Mouse (Mus musculus) E14TG2a.4 (cell line): ENCODE measurements around the gene Rhbdf1.
A peak's percentile ranks its signal among the peaks of the same experiment; 100 is the strongest.

ENCODE experiments used
- H3K27me3 ChIP-seq: 2 replicates; pipeline ENCODE4 v1.6.1; 2014; ENCODE audit warnings: low read length, control low read depth; ENCODE audit not compliant: insufficient read depth
- H3K36me3 ChIP-seq: 2 replicates; pipeline ENCODE4 v1.6.1; 2014; ENCODE audit warnings: low read length, control low read depth; ENCODE audit not compliant: insufficient read depth
- H3K4me1 ChIP-seq: replicated peaks from 2 replicates; pipeline ENCODE4 v1.6.1; 2014; ENCODE audit warnings: low read depth, low read length, control low read depth
- H3K4me3 ChIP-seq: replicated peaks from 2 replicates; pipeline ENCODE4 v1.5.1; 2014; ENCODE audit warnings: mild to moderate bottlenecking, low read length
- H3K9me3 ChIP-seq: 2 replicates; pipeline ENCODE4 v1.6.1; 2014; ENCODE audit warnings: low read length, control low read depth
- CTCF ChIP-seq: conservative IDR thresholded peaks from 2 replicates; pipeline ENCODE4 v1.5.1; 2014; ENCODE audit warnings: low read length
- NANOG ChIP-seq: IDR thresholded peaks from 2 replicates; pipeline ENCODE4 v1.6.1; 2014; ENCODE audit warnings: borderline replicate concordance, low read length, mixed read lengths
- POU5F1 ChIP-seq: IDR thresholded peaks from 2 replicates; pipeline ENCODE4 v1.6.1; 2014; ENCODE audit warnings: low read length, borderline replicate concordance

Rhbdf1 gene

DNA sequence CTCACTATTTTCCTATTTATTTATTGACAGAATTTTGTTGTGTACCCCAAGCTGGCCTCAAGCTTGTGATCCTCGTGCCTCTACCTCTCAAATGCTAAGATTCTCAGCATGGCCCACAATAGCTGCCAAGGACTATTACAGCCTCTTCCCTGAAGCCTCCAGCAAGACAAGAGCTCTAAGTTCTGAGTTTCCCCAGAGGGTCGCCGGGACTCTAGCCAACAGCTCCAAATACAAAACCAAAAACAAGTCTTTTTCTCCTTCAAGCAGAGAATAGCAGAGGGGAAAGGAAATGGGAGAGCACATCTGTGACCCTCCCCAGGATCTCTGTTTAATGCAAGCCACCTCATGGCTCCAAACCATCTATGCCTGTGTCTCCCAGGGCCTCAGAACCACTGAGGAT lies 22.0 kb upstream of the Rhbdf1 start:
- Histone ChIP-seq H3K27me3 (no peaks in the 10 kb centered on the region), H3K9me3 (no peaks in the 10 kb centered on the region), H3K4me3 (no peak overlapping the region), H3K36me3 (peaks cover 81% of the 10 kb centered on the region), H3K4me1 (peaks cover 19% of the 10 kb centered on the region)
- TF ChIP-seq POU5F1 (no peak), CTCF (no peak), NANOG (no peak)

DNA sequence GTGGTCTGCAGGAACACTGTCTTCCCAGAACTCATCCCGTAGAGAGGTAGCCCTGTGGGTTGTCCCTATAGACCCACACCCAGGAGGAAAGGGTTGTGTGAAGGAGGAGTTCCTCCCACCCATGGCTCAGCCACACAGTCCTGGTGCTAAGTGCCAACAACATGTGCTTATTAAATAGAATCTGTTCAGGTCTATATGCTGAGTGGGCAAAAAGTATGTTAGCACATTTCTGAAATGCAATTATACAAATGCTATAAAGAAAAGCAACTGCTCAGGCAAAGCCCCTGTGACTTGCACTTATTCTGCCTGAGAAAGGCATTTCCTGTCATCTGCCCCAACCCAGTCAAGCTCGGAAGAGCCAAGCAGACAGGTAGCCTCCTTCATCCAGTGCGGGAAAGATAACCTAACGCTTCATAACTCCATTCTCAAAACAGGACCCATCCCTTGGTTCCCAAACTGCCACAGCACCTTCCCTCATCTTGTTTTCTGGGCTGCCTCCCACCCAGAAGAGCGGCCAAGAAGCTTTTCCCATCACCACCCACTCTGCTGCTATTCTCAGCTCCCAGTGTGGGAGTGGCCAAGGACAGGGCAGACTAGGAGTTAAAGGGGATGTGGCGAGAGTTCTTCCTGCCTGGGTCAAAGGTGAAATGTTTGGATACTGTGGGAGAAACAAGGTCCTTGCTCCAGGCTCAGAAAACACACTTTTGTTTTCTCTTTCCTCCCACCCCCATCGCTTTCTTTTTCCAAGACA lies 21.3 kb upstream of the Rhbdf1 start:
- H3K4me3 ChIP-seq: 0 out of 2 replicates have a peak overlapping the region, but pooled peaks have one; percentile 1
- H3K9me3 ChIP-seq: no peaks in the 10 kb centered on the region
- TF ChIP-seq POU5F1 (no peak), CTCF (no peak), NANOG (no peak)
- H3K27me3 ChIP-seq: no peaks in the 10 kb centered on the region
- H3K36me3 ChIP-seq: peaks cover 79% of the 10 kb centered on the region
- H3K4me1 ChIP-seq: peaks cover 19% of the 10 kb centered on the region

DNA sequence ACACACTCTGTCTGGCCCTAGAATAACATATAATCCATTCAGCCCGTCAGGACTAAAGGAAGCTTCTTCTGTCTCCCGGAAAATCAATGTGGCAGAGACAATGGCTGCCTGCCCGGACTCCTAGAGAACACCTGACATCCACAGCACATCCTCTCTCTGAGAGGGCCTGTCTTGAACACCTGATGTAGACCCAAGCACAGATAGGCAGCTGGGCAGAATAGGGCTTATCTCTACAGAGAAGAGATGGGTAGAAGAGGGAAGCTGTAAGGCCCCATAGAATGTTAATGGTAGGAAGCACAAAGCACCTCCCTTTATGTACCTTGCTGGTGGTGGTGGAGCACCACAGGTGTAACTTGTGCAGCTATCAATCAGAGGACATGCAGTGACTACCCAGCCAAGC lies 20.1 kb upstream of the Rhbdf1 start:
- Histone ChIP-seq H3K4me1 (peaks cover 23% of the 10 kb centered on the region), H3K9me3 (no peaks in the 10 kb centered on the region), H3K36me3 (peaks cover 78% of the 10 kb centered on the region), H3K27me3 (no peaks in the 10 kb centered on the region), H3K4me3 (no peak overlapping the region)
- TF ChIP-seq NANOG (no peak), CTCF (no peak), POU5F1 (no peak)

DNA sequence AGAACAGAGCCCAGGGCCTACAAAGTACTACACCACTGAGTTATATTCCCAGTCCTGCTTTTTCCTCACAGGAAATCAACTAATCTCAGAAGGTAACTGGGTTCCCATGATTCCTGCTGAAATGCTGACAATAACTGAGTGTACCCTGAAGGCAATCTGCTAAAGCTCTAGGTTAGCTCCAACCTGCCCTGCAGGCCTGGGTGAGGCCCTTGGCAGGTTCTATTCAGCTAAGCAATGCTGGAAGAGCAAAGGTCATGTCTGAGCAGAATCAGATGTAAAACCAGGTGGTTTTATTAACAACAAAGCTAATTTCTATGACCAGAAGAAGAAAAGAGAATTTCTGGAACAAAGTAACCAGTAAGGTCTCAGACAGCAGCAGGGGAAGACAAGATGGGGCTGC lies 19.3 kb upstream of the Rhbdf1 start:
- Histone ChIP-seq H3K4me3 (no peak overlapping the region), H3K27me3 (no peaks in the 10 kb centered on the region), H3K4me1 (peaks cover 23% of the 10 kb centered on the region), H3K36me3 (peaks cover 78% of the 10 kb centered on the region), H3K9me3 (no peaks in the 10 kb centered on the region)
- TF ChIP-seq POU5F1: no peak
- no peak for TF ChIP-seq NANOG
- no peak for TF ChIP-seq CTCF

DNA sequence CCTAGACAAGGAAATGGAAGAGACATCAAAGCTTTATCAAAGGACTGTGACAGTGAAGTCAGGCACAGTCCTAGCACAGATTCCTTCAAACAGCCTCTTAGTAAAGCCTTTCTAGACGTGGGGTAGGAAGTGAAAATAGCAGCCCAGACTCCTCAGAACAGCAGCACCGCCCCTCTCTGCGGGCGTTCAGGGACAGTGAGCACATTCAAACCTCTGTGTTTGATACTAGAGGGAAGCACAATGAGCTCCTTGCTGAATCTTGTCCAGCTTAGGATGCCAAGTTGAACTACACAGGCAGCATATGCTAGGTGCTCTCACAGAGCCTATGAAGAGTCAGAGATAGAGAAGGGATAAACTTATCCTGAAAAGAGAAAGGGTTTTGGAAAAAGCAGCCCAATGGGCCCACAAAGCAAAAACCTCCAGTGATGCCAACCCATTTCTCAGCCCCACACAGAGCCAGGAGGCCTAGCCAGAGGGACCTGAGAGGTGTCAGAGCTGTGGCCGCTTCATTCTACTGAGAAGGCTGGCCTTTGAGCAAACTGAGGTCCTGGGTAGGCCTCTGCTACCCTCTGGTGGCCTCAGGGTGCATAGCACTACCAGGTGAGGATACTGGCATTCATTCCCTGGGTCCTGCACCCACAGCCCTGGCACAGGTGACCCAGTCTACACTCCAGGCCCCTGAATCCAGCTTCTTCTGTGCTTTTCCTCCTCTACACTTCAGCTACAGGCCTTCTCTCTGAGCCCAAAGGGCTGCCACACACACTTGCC lies 16.2 kb upstream of the Rhbdf1 start:
- no peak overlapping the region for H3K4me3 ChIP-seq
- peaks cover 12% of the 10 kb centered on the region for H3K4me1 ChIP-seq
- no peaks in the 10 kb centered on the region for H3K9me3 ChIP-seq
- H3K27me3 ChIP-seq: no peaks in the 10 kb centered on the region
- TF ChIP-seq POU5F1 (no peak), CTCF (peak; percentile 94), NANOG (no peak)
- H3K36me3 ChIP-seq: peaks cover 90% of the 10 kb centered on the region

DNA sequence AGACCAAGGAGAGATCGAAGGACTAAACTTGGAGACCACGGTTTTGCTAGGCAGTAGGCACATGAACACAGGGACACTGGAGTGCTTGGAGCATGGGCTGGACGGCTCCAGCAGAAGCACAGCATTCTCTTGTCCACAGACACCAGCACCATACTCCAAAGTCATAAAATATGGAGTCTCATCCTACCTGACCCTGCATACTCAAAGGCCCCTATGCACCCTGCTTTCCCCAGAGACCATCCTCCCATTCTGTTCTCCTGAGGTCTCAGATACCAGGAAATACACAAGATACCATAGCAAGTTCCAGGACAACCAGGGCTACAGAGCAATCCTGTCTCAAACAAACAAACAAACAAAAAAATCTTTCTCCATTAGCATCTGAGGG lies 15.3 kb upstream of the Rhbdf1 start:
- Histone ChIP-seq H3K4me3 (no peak overlapping the region), H3K27me3 (no peaks in the 10 kb centered on the region), H3K4me1 (peaks cover 13% of the 10 kb centered on the region), H3K36me3 (peaks cover 91% of the 10 kb centered on the region), H3K9me3 (no peaks in the 10 kb centered on the region)
- no peak for TF ChIP-seq NANOG
- TF ChIP-seq POU5F1: no peak
- no peak for TF ChIP-seq CTCF

DNA sequence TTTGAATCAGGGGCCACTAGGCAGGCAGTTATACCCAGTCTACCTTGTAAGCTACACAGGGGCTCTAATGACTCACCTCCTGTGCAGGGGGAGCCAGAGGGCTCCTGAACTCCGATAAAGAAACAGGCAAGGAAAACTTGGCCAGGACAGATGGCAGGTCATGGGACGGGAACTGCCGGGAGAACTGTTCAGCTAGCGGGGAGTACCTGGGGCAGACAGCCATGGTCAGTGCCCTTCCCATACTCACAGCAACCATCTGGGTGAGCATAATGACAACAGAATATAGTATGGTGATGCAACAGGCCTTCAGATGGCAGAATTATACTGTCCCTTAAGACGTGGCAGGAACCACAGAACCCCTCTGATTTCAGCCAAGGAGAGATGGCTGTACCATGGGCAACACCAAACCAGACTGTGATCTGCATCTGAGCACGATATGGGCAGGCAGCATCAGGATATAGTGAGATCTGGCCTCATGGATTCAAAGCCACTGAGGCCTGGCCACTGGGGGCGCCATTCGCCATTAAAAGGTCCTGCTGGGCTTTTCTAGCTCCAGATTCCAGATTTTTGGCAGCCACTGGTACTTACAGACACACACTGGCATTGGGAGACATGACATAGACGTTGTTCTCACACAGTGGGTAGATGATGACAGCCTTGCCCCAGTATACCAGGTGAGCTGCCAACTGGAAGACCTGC lies 14.8 kb upstream of the Rhbdf1 start:
- Histone ChIP-seq H3K27me3 (no peaks in the 10 kb centered on the region), H3K36me3 (peaks cover 91% of the 10 kb centered on the region), H3K9me3 (no peaks in the 10 kb centered on the region), H3K4me3 (no peak overlapping the region), H3K4me1 (peaks cover 13% of the 10 kb centered on the region)
- no peak for TF ChIP-seq NANOG
- peak; percentile 80 for TF ChIP-seq CTCF

DNA sequence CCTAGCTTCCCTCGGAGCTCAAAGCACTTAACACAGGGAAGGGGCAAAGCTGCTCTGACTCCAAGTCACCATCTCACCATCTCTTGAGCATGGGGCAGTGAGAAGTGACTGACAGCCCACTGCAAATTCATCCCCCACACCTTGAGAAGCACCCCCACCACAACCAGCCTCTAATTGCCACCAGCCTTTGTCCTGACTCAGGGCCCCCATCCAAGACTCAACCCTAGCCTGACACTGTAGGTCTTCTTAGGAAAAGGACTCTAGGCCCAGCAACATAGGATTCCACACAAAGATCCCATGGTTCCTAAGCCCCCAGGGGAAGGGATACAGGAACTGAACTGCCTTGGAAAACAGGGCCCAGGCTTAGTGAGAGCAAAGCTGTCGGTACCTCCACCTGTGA lies 14.0 kb upstream of the Rhbdf1 start:
- Histone ChIP-seq H3K27me3 (no peaks in the 10 kb centered on the region), H3K36me3 (peaks cover 91% of the 10 kb centered on the region)
- TF ChIP-seq CTCF: no peak
- no peak for TF ChIP-seq NANOG
- TF ChIP-seq POU5F1: no peak

More for the DNA sequence above, 14.0 kb upstream of the Rhbdf1 start:
- Histone ChIP-seq H3K4me3 (no peak overlapping the region), H3K9me3 (no peaks in the 10 kb centered on the region), H3K4me1 (peaks cover 13% of the 10 kb centered on the region)
